Mouse (Mus musculus) kidney, embryonic 16.5 days (tissue): ENCODE results near the gene Stox2. TPM values are rescaled to one million over a fixed set of nuclear protein-coding genes. Genes with fewer than 3 reads are reported as not detected.

Source experiments
- ATAC-seq: fragments of 200-750 bp; cut with Nextera tagmentation; 2 replicates; pipeline ENCODE4 v1.8.0; 2017; ENCODE audit warnings: moderate TSS enrichment; ENCODE audit not compliant: low FRiP score, low TSS enrichment
- H3K27ac ChIP-seq: fragments of 300-500 bp; sonication (generic); 2 replicates; pipeline ENCODE4 v1.5.1; 2014; ENCODE audit warnings: low read length
- H3K27me3 ChIP-seq: fragments of 300-500 bp; sonication (generic); 2 replicates; pipeline ENCODE4 v1.6.1; 2014; ENCODE audit warnings: low read length, control low read depth, mixed read lengths; ENCODE audit not compliant: insufficient read depth
- H3K36me3 ChIP-seq: fragments of 300-500 bp; sonication (generic); 2 replicates; pipeline ENCODE4 v1.6.1; 2014; ENCODE audit warnings: low read length, control low read depth, mixed read lengths; ENCODE audit not compliant: insufficient read depth
- H3K4me1 ChIP-seq: fragments of 300-500 bp; sonication (generic); 2 replicates; pipeline ENCODE4 v1.6.1; 2014; ENCODE audit warnings: low read length, control low read depth, mixed read lengths; ENCODE audit not compliant: insufficient read depth
- H3K4me2 ChIP-seq: fragments of 300-500 bp; sonication (generic); replicated peaks from 2 replicates; pipeline ENCODE4 v1.6.1; 2014; ENCODE audit warnings: low read depth, low read length
- H3K4me3 ChIP-seq: fragments of 300-500 bp; sonication (generic); 2 replicates; pipeline ENCODE4 v1.5.1; 2014; ENCODE audit warnings: mild to moderate bottlenecking, low read length
- H3K9ac ChIP-seq: fragments of 300-500 bp; sonication (generic); replicated peaks from 2 replicates; pipeline ENCODE4 v1.6.1; 2014; ENCODE audit warnings: low read length
- H3K9me3 ChIP-seq: fragments of 300-500 bp; sonication (generic); 2 replicates; pipeline ENCODE4 v1.6.1; 2016; ENCODE audit warnings: low read length, control low read depth
- WGBS: fragments of 180-500 bp; shearing (Covaris S2); extraction: QIAGEN DNeasy Blood & Tissue Kit; methylation state at CpG from one replicate; pipeline ENCODE4 v1.1.7; 2014; 5-methylcytosine and 5-hydroxymethylcytosine counted together
- polyA plus RNA-seq: library from polyadenylated mRNA; unstranded; fragments of >200 nt; fragmentation: Nextera tagmentation; extraction: Ambion mirVana; gene quantifications from 2 replicates; pipeline ENCODE4 v1.2.1, GENCODE M21; 2015

Gene Stox2
- polyA plus RNA-seq, 1 experiment from 2014 or later, result 9.4 TPM

GRCm38 (mm10) chr8:47369949-47370348, 76.2 kb downstream of the Stox2 start:
- Histone ChIP-seq H3K9ac (no peak overlapping the region), H3K27me3 (no peaks in the 10 kb centered on the region), H3K4me2 (no peak overlapping the region), H3K9me3 (peaks cover 4% of the 10 kb centered on the region), H3K36me3 (peaks cover 2% of the 10 kb centered on the region), H3K4me3 (no peak overlapping the region), H3K4me1 (0 out of 2 replicates have a peak, but pooled peaks cover 7% of the 10 kb centered on the region), H3K27ac (no peak overlapping the region)
- WGBS, result 89% methylated on average over 15 of the region's 15 CpGs
- ATAC-seq, result no peak

GRCm38 (mm10) chr8:47369044-47369769, 77.0 kb downstream of the Stox2 start:
- Histone ChIP-seq H3K27me3 (no peaks in the 10 kb centered on the region), H3K4me3 (no peak overlapping the region), H3K9me3 (no peaks in the 10 kb centered on the region; the same call in none of the 2 replicates), H3K36me3 (no peaks in the 10 kb centered on the region; the same call in 1 of the 2 replicates), H3K4me2 (no peak overlapping the region), H3K27ac (no peak overlapping the region), H3K9ac (no peak overlapping the region), H3K4me1 (0 out of 2 replicates have a peak, but pooled peaks cover 7% of the 10 kb centered on the region)
- no peak for ATAC-seq
- 46% methylated on average over 16 of the region's 16 CpGs for WGBS

GRCm38 (mm10) chr8:47367029-47367428, 79.1 kb downstream of the Stox2 start:
- H3K27me3 ChIP-seq, result no peaks in the 10 kb centered on the region

GRCm38 (mm10) chr8:47363271-47363670, 82.9 kb downstream of the Stox2 start:
- H3K36me3 ChIP-seq, result no peaks in the 10 kb centered on the region
- H3K27me3 ChIP-seq, result no peaks in the 10 kb centered on the region
- ATAC-seq, result peak; percentile 55; the same call in 1 of the 2 replicates
- H3K27ac ChIP-seq, result no peak overlapping the region
- H3K4me3 ChIP-seq, result no peak overlapping the region
- H3K9me3 ChIP-seq, result no peaks in the 10 kb centered on the region; the same call in 1 of the 2 replicates
- no peak overlapping the region for H3K9ac ChIP-seq
- H3K4me1 ChIP-seq, result 0 out of 2 replicates have a peak, but pooled peaks cover 9% of the 10 kb centered on the region
- WGBS, result 19% methylated on average over 8 of the region's 8 CpGs
- H3K4me2 ChIP-seq, result no peak overlapping the region

More at GRCm38 (mm10) chr8:47367029-47367428, 79.1 kb downstream of the Stox2 start:
- H3K9me3 ChIP-seq, result no peaks in the 10 kb centered on the region
- ATAC-seq, result no peak
- H3K4me2 ChIP-seq, result no peak overlapping the region
- H3K27ac ChIP-seq, result no peak overlapping the region
- no peaks in the 10 kb centered on the region for H3K36me3 ChIP-seq
- H3K9ac ChIP-seq, result no peak overlapping the region
- WGBS, result 81% methylated on average over 6 of the region's 6 CpGs
- no peak overlapping the region for H3K4me3 ChIP-seq
- H3K4me1 ChIP-seq, result 0 out of 2 replicates have a peak, but pooled peaks cover 17% of the 10 kb centered on the region

- Histone ChIP-seq H3K4me1 (peaks cover 22% of the 10 kb centered on the region), H3K9ac (no peak overlapping the region), H3K9me3 (no peaks in the 10 kb centered on the region; the same call in 1 of the 2 replicates), H3K27ac (no peak overlapping the region), H3K27me3 (no peaks in the 10 kb centered on the region), H3K36me3 (no peaks in the 10 kb centered on the region), H3K4me3 (no peak overlapping the region), H3K4me2 (no peak overlapping the region)
- ATAC-seq, result no peak
- 83% methylated on average over 8 of the region's 8 CpGs for whole genome bisulfite sequencing
Measured at GRCm38 (mm10) chr8:47355340-47355906, 90.7 kb downstream of the Stox2 start.

GRCm38 (mm10) chr8:47354523-47355168, 91.5 kb downstream of the Stox2 start:
- WGBS, result 66% methylated on average over 12 of the region's 12 CpGs
- H3K4me1 ChIP-seq, result peaks cover 23% of the 10 kb centered on the region
- H3K27me3 ChIP-seq, result no peaks in the 10 kb centered on the region
- no peak overlapping the region for H3K4me3 ChIP-seq
- H3K36me3 ChIP-seq, result no peaks in the 10 kb centered on the region
- no peak overlapping the region for H3K9ac ChIP-seq
- no peak overlapping the region for H3K27ac ChIP-seq
- no peak for ATAC-seq
- no peaks in the 10 kb centered on the region for H3K9me3 ChIP-seq
- H3K4me2 ChIP-seq, result no peak overlapping the region

- H3K36me3 ChIP-seq, result no peaks in the 10 kb centered on the region
Measured at GRCm38 (mm10) chr8:47351914-47352701, 94.1 kb downstream of the Stox2 start.

GRCm38 (mm10) chr8:47349082-47349481, 97.1 kb downstream of the Stox2 start:
- H3K9ac ChIP-seq, result no peak overlapping the region
- ATAC-seq, result peak; percentile 53; the same call in 1 of the 2 replicates
- WGBS, result 24% methylated on average over 8 of the region's 8 CpGs

More at GRCm38 (mm10) chr8:47351914-47352701, 94.1 kb downstream of the Stox2 start:
- ATAC-seq, result peak; percentile 63; the same call in 1 of the 2 replicates
- no peak overlapping the region for H3K4me3 ChIP-seq
- H3K9me3 ChIP-seq, result no peaks in the 10 kb centered on the region
- peak overlapping the region; percentile 24 for H3K4me2 ChIP-seq
- peaks cover 36% of the 10 kb centered on the region for H3K4me1 ChIP-seq
- 0 out of 2 replicates have a peak overlapping the region, but pooled peaks have one; percentile 18 for H3K9ac ChIP-seq
- H3K27me3 ChIP-seq, result no peaks in the 10 kb centered on the region
- 15% methylated on average over 21 of the region's 21 CpGs for WGBS
- 0 out of 2 replicates have a peak overlapping the region, but pooled peaks have one; percentile 5 for H3K27ac ChIP-seq

GRCm38 (mm10) chr8:47347809-47348208, 98.4 kb downstream of the Stox2 start:
- ATAC-seq, result 0 out of 2 replicates have a peak, but pooled peaks have one; percentile 14
- Histone ChIP-seq H3K4me2 (no peak overlapping the region), H3K27ac (no peak overlapping the region), H3K4me1 (peaks cover 29% of the 10 kb centered on the region), H3K9me3 (no peaks in the 10 kb centered on the region), H3K36me3 (no peaks in the 10 kb centered on the region), H3K27me3 (no peaks in the 10 kb centered on the region), H3K9ac (no peak overlapping the region), H3K4me3 (no peak overlapping the region)
- 35% methylated on average over 6 of the region's 6 CpGs for WGBS

More at GRCm38 (mm10) chr8:47349082-47349481, 97.1 kb downstream of the Stox2 start:
- Histone ChIP-seq H3K4me1 (peaks cover 29% of the 10 kb centered on the region), H3K4me2 (no peak overlapping the region), H3K4me3 (no peak overlapping the region), H3K27me3 (no peaks in the 10 kb centered on the region), H3K36me3 (no peaks in the 10 kb centered on the region), H3K9me3 (no peaks in the 10 kb centered on the region), H3K27ac (no peak overlapping the region)
